Mouse (Mus musculus): ENCODE results near the gene Erg. TPM values are rescaled to one million over a fixed set of nuclear protein-coding genes. Genes with fewer than 3 reads are reported as not detected.

Erg gene
- polyA plus RNA-seq, 1 experiment from 2014 or later: 7.3 TPM

- no peak overlapping the region for H3K9ac ChIP-seq
- 94% methylated on average over 5 of the region's 5 CpGs for WGBS
Observed at GRCm38 (mm10) chr16:95365214-95365613, 221.2 kb downstream of the Erg start.

DNA sequence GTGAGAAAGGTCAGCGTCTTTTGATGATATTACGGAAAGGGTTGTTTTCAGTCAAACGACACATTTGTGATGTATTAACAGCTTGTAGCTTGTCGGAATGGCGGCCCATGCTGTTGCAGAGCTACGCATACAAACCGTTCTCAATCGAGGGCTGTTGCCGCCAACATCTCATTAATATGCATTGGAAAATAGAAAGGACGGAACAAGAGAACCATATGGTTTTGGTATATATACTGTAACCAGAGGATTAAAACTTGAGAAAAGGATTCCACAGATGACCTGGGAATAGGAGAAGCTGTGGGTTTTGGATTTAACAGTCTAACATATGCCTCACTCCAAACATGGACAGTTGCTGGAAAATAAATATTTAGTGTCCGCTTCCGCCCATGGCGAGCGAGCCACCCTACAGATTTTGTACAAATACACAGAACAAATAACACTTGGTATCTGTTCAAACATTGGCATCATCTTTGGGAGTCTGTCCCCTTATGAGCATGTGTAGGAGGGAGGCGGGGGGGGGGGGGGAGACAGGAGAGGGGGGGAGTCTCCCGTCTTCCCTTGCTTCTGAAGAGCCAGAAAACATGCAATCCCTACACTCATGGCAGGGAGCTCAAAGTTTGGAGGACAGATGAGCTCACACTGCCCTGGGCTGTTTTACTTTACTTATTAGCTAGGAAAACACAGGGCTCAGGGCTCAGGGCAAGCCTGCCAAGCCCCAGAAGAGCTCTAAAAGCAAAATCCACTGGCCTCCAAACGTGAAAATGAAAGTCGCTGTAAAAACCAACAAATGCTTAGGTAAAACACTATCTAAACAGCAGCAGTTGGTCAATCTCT lies 222.5 kb downstream of the Erg start:
- WGBS: 75% methylated on average over 17 of the region's 18 CpGs
- ATAC-seq (ENCODE audit: low FRiP score): no peak
- Histone ChIP-seq H3K27me3 (no peaks in the 10 kb centered on the region), H3K4me2 (replicated peaks) (no peak overlapping the region), H3K9me3 (replicated peaks) (no peaks in the 10 kb centered on the region), H3K9ac (no peak overlapping the region), H3K27ac (no peak overlapping the region), H3K36me3 (no peaks in the 10 kb centered on the region), H3K4me3 (no peak overlapping the region), H3K4me1 (peaks cover 5% of the 10 kb centered on the region; the same call in 1 of the 2 replicates)

More at GRCm38 (mm10) chr16:95365214-95365613, 221.2 kb downstream of the Erg start:
- no peak overlapping the region for H3K4me2 ChIP-seq (replicated peaks)
- no peaks in the 10 kb centered on the region for H3K27me3 ChIP-seq
- H3K27ac ChIP-seq: no peak overlapping the region
- no peak for ATAC-seq (ENCODE audit: low FRiP score)
- no peaks in the 10 kb centered on the region for H3K36me3 ChIP-seq
- H3K4me3 ChIP-seq: no peak overlapping the region
- H3K9me3 ChIP-seq (replicated peaks): no peaks in the 10 kb centered on the region
- H3K4me1 ChIP-seq: peaks cover 5% of the 10 kb centered on the region; the same call in 1 of the 2 replicates

DNA sequence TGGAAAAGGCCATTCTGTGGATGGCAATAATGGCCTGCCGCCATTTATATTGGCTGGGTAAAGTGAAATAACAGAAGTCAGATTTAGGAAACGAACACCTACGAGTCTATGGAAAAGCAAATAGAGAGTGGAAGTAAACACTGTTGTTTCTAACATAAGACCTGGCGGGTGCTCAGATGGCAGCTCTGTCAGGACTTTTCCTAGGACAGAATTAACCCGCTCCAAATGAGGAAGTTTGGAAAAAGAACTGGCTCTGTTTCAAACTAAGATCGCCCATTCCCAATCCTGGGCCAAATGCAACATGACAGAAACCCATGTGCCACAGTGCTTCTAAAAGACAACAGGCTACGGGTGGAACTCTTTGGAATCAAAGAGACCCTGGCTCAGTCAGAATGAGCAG lies 224.4 kb downstream of the Erg start:
- Histone ChIP-seq H3K9ac (no peak overlapping the region), H3K9me3 (replicated peaks) (no peaks in the 10 kb centered on the region), H3K4me2 (replicated peaks) (no peak overlapping the region), H3K4me1 (peaks cover 1% of the 10 kb centered on the region; the same call in 1 of the 2 replicates), H3K27ac (no peak overlapping the region), H3K27me3 (no peaks in the 10 kb centered on the region), H3K36me3 (no peaks in the 10 kb centered on the region), H3K4me3 (no peak overlapping the region)
- WGBS: 96% methylated on average over 7 of the region's 7 CpGs
- no peak for ATAC-seq (ENCODE audit: low FRiP score)

GRCm38 (mm10) chr16:95360940-95361489 lies 225.4 kb downstream of the Erg start:
- WGBS: 92% methylated on average over 18 of the region's 18 CpGs
- ATAC-seq (ENCODE audit: low FRiP score): no peak

GRCm38 (mm10) chr16:95360214-95360850 lies 226.1 kb downstream of the Erg start:
- Histone ChIP-seq H3K4me2 (replicated peaks) (no peak overlapping the region), H3K9ac (no peak overlapping the region), H3K4me3 (no peak overlapping the region), H3K4me1 (no peaks in the 10 kb centered on the region), H3K27ac (no peak overlapping the region), H3K36me3 (no peaks in the 10 kb centered on the region), H3K9me3 (replicated peaks) (no peaks in the 10 kb centered on the region), H3K27me3 (no peaks in the 10 kb centered on the region)
- WGBS: 86% methylated on average over 8 of the region's 8 CpGs
- ATAC-seq (ENCODE audit: low FRiP score): no peak

More at GRCm38 (mm10) chr16:95360940-95361489, 225.4 kb downstream of the Erg start:
- Histone ChIP-seq H3K36me3 (no peaks in the 10 kb centered on the region), H3K27ac (no peak overlapping the region), H3K9ac (no peak overlapping the region), H3K4me2 (replicated peaks) (no peak overlapping the region), H3K4me3 (no peak overlapping the region), H3K4me1 (no peaks in the 10 kb centered on the region), H3K27me3 (no peaks in the 10 kb centered on the region), H3K9me3 (replicated peaks) (no peaks in the 10 kb centered on the region)

DNA sequence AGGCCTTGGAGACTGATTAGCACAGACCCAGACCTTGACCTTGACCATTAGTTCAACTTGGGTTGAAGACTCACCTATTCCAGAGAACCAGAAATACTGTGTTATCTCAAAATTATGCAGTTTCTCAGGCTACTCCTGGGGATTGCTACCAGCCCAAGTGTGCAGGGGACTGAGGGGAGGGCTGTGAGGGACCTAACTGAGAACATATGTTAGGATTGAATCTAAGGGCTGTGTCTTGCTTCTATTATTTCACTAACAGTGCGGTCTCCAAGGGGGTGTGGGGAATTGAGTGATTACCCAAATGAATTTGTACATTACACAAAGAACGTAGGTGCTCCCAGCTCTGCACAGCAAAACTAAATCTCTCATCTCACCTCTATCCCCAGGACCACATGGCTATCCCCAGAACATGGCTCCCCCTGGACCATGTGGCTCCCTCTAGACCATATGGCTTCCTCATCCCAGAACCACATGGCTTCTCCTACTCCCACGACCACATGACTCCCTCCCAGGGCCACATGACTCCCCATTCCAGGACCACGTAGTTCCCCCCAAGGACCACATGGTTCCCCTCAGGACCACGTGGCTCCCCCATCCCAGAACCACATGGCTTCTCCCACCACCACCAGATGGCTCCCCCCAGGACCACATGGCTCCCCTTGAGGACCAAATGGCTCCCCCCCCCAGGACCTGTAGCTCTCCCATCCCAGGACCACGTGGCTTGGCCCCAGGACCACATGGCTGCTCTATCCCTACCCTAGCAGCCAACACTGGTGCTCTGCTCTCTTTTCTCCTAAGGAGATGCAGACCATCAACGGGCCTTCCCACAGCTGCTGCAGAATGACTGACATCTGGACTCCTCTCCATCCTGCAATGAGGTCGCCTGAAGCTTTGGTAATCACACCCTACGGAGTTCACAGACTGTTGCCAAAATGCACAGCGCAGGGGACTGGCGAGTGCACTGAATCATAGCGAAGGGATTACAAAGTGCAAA lies 229.1 kb downstream of the Erg start:
- no peak overlapping the region for H3K4me2 ChIP-seq (replicated peaks)
- ATAC-seq (ENCODE audit: low FRiP score): no peak
- no peaks in the 10 kb centered on the region for H3K36me3 ChIP-seq
- WGBS: 83% methylated on average over 12 of the region's 12 CpGs
- no peaks in the 10 kb centered on the region for H3K9me3 ChIP-seq (replicated peaks)
- no peak overlapping the region for H3K27ac ChIP-seq
- no peak overlapping the region for H3K9ac ChIP-seq
- no peaks in the 10 kb centered on the region for H3K4me1 ChIP-seq
- no peak overlapping the region for H3K4me3 ChIP-seq
- H3K27me3 ChIP-seq: no peaks in the 10 kb centered on the region

- H3K27ac ChIP-seq: no peak overlapping the region
- H3K36me3 ChIP-seq: no peaks in the 10 kb centered on the region
- H3K9me3 ChIP-seq (replicated peaks): no peaks in the 10 kb centered on the region
- 81% methylated on average over 8 of the region's 8 CpGs for WGBS
- H3K9ac ChIP-seq: no peak overlapping the region
- H3K4me2 ChIP-seq (replicated peaks): no peak overlapping the region
- no peaks in the 10 kb centered on the region for H3K4me1 ChIP-seq
- H3K27me3 ChIP-seq: no peaks in the 10 kb centered on the region
- ATAC-seq (ENCODE audit: low FRiP score): no peak
- H3K4me3 ChIP-seq: no peak overlapping the region
Observed at GRCm38 (mm10) chr16:95353838-95354237, 232.6 kb downstream of the Erg start.

GRCm38 (mm10) chr16:95352266-95352665 lies 234.1 kb downstream of the Erg start:
- Histone ChIP-seq H3K27ac (no peak overlapping the region), H3K9ac (no peak overlapping the region), H3K4me3 (no peak overlapping the region), H3K4me1 (0 out of 2 replicates have a peak, but pooled peaks cover 3% of the 10 kb centered on the region), H3K4me2 (replicated peaks) (no peak overlapping the region), H3K9me3 (replicated peaks) (no peaks in the 10 kb centered on the region), H3K27me3 (no peaks in the 10 kb centered on the region), H3K36me3 (no peaks in the 10 kb centered on the region)
- WGBS: 59% methylated on average over 8 of the region's 8 CpGs
- ATAC-seq (ENCODE audit: low FRiP score): no peak

DNA sequence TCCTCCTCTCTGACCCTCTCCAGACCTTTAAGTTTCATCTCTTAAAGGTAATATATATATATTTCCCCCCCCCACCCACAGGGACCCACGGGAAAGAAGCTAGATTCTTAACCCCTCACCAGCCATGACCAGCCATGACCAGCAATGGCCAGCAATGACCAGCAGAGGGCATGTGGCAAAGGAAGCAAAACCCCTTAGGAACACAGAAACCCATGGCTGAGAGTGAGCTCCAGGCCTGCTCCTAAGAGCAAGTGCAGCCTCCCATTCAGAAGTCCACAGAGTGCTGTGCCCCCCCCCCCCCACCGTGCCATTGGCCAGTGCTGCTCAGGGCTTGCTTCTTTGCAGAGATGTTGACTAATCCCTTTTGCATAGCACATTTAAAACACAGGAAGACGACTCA lies 235.9 kb downstream of the Erg start:
- Histone ChIP-seq H3K4me1 (peaks cover 9% of the 10 kb centered on the region; the same call in 1 of the 2 replicates), H3K27ac (no peak overlapping the region), H3K27me3 (no peaks in the 10 kb centered on the region), H3K36me3 (no peaks in the 10 kb centered on the region), H3K9me3 (replicated peaks) (no peaks in the 10 kb centered on the region), H3K4me3 (no peak overlapping the region), H3K4me2 (replicated peaks) (no peak overlapping the region), H3K9ac (no peak overlapping the region)
- WGBS: 33% methylated on average over 3 of the region's 3 CpGs
- ATAC-seq (ENCODE audit: low FRiP score): no peak

GRCm38 (mm10) chr16:95349745-95350144 lies 236.6 kb downstream of the Erg start:
- peaks cover 9% of the 10 kb centered on the region; the same call in 1 of the 2 replicates for H3K4me1 ChIP-seq
- WGBS: 74% methylated on average over 5 of the region's 5 CpGs
- no peak overlapping the region for H3K4me2 ChIP-seq (replicated peaks)
- no peak overlapping the region for H3K4me3 ChIP-seq
- H3K27me3 ChIP-seq: no peaks in the 10 kb centered on the region
- ATAC-seq (ENCODE audit: low FRiP score): no peak
- H3K9ac ChIP-seq: no peak overlapping the region
- H3K36me3 ChIP-seq: no peaks in the 10 kb centered on the region
- H3K9me3 ChIP-seq (replicated peaks): no peaks in the 10 kb centered on the region
- no peak overlapping the region for H3K27ac ChIP-seq

DNA sequence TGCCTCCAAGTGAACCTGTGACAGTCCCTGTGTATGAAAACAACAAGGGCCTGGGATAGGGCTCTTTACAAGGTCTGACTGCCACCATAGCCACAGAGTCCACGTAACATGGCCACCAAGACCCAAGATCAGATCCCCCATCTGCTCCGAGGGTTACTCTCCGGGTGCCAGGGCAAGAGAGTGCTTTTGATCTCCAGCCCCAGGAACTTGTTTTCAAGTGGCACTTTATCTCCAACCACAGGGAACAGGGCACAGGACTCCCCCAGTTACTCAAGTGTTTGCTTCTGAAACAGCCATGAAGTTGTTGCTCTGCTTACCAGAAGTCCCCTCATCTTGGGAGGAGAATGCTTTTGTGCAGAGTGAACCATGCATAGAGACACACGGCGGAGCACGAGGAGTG lies 237.0 kb downstream of the Erg start:
- H3K27ac ChIP-seq: no peak overlapping the region
- peaks cover 9% of the 10 kb centered on the region; the same call in 1 of the 2 replicates for H3K4me1 ChIP-seq
- WGBS: 87% methylated on average over 6 of the region's 6 CpGs
- H3K4me2 ChIP-seq (replicated peaks): no peak overlapping the region
- H3K36me3 ChIP-seq: no peaks in the 10 kb centered on the region
- no peaks in the 10 kb centered on the region for H3K9me3 ChIP-seq (replicated peaks)
- H3K4me3 ChIP-seq: no peak overlapping the region
- no peaks in the 10 kb centered on the region for H3K27me3 ChIP-seq
- no peak overlapping the region for H3K9ac ChIP-seq
- ATAC-seq (ENCODE audit: low FRiP score): no peak
